Mouse (Mus musculus) retina, embryonic 14.5 days (tissue): Measurements from ENCODE around the gene Mnat1.
A peak's percentile ranks its signal among the peaks of the same experiment; 100 is the strongest.
"Not testable (repeated sequence)": the region's sequence is repeated elsewhere in the genome, so short reads cannot be mapped to it uniquely, and the experiment has no call there.

Experiments
- DNase-seq: peaks from one replicate; pipeline ENCODE4 v3.0.0-alpha.2; 2015; ENCODE audit warnings: low spot score

Gene Mnat1

DNA sequence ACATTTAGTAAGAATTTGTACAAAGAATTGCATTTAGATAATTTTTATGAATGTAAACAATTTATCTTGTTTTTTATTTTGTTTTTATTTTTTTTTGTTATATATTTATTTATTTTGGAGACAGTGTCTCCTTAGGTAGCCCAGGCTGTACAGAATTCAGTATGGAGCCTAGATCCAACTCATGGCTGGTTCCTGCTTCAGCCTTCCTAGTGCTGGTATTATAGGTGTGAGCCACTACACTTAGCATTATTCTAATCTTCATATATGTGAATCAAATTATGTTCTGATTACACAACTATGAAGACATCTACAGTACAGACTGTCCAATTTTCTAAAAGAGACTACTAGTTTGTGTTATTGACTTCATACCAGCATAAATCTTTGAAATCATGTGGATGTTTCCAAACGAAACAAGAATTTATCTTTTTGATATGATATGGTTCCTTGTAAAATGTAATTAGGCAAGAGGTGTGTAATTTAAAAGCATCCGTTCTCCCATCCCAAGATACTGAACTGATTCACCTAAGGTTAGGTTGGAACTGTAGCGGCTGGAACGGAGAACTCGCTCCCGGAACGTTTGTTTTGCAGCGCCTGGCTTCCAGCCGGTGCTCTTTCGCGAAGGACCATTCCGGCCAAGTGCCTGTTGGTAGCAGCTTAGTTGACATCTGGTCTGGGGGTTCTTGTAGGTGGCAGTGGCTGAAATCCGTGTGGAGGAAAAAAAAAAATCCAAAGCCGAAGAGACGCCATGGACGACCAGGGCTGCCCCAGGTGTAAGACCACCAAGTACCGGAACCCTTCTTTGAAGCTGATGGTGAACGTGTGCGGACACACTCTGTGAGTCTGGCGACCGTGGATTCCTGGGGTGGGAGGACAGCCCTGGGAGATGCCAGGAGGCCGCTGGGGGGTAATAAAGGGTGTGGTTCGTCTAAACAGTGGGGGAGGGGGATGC is at the start of gene Mnat1:
Mnat1 (plus strand) TSS at position 625 of the 949 bp plus-strand sequence.
- peak; percentile 94 for DNase-seq

DNA sequence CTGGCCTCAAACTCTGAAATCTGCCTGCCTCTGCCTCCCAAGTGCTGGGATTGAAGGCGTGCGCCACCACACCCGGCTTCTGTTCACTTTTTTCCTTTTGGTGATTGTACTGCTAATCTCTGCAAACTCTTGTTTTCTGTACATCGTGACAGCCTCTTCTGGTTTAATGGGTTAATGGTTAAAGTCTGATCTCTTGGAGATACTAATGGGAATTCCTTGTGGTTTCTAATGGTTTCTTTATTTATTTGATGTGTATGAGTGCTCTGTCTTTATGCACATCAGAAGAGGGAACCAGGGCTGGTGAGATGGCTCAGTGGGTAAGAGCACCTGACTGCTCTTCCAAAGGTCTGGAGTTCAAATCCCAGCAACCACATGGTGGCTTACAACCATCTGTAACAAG is 41.7 kb upstream of the Mnat1 start:
- not testable (repeated sequence) for DNase-seq

DNA sequence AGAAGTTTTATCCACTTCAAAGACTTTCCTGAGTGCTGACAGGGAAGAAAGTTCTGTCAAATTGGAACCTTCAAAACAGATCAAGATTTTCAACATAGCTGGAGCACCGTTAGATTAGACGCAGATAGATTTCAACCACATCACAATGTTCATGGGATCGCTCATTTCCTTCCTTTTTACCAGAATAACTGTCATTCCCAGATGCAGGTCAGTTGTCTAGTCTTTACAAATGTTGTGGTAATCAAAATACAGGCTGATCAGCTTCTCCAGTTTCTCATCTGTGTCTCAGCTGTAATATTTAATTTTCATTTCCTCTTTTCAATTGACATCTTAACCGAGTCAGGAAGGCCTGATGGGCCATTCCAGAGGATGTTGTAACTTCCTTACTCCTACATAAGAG is 39.7 kb upstream of the Mnat1 start:
- no peak for DNase-seq

DNA sequence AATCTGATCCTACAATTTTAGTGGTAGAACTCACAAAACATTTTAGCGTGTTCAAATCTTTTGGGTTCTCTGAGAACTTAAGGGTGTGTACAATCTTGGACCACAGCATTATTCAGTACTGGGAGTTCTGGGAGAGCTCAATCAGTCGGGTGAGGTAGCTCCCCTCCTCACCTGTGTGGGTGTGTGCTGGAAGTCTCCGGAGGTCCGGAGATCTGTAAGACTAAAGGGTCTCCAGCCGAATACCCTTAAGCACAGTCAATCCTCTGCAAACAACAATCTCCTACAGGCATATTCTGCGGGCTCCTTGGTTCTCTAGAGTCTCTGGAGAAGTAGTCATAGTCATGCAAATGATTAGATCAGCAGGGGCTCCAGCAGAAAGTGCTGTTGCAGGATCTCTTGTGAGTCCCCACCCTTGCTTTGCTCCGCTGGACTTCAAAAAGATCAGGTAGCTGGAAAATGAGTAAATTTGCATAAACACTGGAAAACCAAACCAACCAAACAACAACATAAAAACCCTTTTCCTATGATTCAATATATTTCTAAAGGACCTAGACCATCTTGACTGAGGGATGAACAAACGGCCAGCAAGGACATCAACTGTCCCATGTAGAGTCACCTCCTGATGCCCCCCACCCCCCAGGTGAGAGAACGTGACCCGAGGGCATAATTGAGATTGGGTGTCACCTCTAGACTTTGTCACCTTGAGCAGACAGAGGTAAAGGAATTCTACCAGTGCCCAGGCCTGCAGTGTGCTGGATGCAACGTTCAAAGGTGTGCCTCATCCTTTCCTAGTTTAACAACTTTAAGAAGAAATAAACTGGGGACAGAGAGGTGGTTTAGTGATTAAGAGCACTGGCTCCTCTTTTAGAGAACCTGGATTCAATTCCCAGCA is 37.5 kb upstream of the Mnat1 start:
- no peak for DNase-seq

DNA sequence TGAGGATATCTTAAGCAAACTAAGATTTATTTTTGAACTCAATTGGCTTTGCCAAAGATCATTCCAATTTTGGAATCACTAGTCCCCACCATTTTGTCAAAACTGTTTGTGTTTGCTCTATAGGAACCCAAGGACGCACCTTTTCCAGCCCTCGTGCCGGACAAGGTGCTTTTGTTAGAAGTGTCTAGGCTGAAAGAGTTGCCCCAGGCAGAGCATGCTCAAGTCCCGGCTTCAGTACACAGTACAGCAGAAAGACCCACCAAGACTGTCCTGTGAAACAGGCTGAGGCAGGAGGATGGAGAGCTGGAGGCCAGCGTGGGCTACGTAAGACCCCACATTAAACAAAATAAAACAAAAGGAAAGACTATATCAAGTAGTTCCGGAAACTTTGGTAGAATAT is 36.4 kb upstream of the Mnat1 start:
- no peak for DNase-seq

DNA sequence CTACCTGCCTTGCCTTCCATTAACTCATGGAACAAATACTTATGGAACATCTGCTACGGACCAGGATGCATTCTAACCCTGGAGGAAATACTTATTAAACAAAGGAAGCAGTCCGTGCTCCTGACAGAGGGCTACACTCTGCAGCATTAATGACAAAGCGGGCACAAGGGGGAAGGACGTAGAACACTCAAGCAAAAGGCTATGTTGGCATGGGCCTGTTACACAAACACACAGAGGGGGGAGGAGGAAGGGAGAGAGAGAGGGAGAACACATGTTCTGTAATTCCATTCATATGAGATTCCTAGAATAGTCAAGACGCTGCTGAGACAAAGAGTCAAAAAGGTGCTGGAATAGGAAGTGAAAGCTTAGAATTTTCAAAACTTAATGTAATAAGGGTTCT is 35.0 kb upstream of the Mnat1 start:
- no peak for DNase-seq

DNA sequence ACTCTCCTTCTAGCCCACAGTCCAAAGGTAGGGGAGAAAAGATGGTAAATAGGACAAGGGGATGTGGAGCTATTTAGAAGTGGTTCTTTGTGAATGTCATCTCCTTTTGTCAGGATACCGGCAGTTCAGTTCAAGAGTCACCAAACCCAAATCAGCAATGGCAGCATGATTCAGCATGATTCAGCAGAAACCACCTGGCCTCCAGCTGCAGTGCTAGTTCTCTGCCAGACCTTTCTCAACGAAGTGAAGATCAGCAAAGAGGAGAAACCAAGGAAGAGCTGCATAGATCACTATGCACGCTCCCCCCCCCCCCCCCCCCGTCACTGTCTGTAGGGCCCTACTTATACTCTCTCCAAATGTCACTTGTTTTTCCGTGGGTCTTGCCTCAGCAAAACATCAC is 34.6 kb upstream of the Mnat1 start:
- DNase-seq, result peak; percentile 10

DNA sequence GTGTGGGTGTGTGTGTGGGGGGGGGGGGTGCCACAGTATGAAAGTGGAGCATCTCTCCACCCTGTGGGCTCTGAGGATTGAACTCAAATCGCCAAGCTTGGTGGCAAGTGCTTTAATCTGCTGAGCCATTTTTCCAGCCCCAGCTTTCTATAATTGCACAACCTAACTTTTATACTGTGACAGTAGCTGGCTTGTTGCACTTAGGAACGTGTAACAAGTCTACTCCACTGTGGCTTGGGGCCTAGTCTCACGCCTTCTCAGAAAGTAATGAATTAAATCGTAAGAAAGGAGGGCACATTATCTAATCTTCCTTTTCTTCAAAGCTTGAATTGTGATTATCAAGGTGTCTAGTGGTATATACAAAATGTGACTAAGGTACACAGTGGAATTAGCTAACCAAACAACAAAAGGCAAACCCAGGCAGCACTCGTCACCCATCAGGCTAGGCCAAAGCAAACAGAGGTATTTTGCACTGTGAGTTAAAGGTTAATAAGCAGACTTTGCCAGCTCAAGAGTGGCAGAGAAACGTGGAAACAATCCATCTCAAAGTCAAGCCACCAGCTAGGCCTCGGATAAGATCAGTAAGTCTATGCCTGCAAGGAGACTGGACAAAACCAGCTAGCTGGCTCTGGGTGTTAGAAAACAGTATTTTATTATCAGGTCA is 32.7 kb upstream of the Mnat1 start:
- DNase-seq, result no peak

DNA sequence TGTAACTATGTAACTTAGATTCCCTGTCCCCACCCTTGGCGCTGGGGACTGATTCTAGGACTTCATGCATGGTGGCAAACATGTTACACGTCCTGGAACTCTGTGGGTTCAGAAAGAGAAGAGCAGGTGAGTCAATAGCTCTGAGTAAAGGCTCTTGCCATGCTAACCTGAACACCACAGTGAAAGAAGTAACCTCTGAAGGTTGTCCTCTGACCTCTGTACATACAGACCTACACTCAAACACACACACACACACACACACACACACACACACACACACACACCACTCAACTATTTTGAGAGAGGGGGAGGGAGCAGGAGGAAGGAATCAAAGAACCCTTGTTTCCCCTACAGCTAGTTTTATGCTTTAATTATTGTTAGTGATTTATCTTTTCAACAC is 29.3 kb upstream of the Mnat1 start:
- DNase-seq, result no peak

DNA sequence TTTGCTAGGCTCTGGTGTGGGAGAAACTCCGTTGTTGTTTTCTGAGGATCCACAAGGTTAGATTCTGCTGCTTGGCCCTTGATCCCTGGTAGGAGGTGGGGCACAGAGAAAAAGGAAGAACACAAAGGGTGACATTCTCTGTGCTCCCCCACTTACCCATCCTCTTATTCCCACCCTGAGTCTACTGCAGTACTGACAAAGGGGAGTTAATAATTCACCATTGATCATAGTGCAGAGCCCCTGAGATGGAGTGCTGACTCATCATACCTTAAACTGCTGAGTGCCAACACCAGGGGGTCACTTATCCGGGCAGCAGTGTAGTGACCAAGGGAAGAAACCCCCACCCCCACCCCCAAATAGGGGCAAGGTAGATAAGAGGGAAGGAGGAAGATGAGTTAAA is 28.9 kb upstream of the Mnat1 start:
- DNase-seq, result no peak

DNA sequence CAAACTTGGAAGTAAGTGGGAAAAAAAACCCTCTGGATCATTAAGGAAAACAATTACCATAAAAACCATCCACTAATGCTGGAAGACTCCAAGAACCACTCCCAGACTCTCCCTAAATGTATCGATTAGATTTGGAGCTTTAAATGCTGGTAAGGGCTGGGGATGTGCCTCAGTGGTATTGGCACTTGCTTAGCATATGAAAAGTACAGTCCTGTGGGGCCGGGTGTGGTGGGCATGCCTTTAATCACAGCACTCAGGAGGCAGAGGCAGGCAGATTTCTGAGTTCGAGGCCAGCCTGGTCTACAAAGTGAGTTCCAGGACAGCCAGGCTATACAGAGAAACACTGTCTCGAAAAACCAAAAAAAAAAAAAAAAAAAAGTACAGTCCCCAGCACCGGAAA is 27.3 kb upstream of the Mnat1 start:
- not testable (repeated sequence) for DNase-seq

DNA sequence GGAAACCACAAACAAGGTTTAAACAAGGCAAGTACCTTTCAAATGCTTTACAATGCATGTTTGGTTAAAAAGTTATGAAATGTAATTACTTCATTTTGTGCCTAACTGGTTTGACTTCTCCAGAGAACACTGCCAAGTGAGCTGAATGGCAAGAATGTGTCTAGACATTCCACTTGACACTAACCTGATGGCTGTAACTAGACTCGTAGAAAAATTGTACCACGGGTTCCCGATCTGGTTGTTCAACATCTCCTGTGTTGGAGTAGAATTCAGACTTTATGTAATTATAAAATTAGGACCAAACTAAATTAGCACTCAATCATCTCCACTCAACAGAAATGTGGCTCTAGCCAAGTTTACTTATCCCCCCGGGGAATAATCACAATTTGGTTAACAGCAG is 24.9 kb upstream of the Mnat1 start:
- DNase-seq, result no peak

DNA sequence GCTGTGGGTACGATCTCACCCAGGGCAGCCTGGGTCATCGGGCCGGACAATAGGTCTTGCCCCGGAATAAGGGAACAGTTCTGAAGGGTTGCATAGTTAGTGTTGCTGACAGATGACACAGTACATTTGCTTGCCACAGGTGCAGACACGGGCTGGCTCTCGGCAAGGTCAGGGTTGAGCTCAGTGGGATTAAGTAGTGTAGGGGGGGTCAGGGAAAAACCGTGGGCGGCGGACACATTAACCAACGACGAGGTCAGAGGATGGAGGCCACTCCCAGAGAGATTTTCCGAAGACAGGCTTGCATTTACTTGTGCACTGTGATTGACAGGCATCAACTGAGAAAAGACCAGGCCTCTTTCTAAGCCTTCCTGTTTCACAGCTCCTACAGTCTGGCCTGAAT is 19.8 kb upstream of the Mnat1 start:
- no peak for DNase-seq

DNA sequence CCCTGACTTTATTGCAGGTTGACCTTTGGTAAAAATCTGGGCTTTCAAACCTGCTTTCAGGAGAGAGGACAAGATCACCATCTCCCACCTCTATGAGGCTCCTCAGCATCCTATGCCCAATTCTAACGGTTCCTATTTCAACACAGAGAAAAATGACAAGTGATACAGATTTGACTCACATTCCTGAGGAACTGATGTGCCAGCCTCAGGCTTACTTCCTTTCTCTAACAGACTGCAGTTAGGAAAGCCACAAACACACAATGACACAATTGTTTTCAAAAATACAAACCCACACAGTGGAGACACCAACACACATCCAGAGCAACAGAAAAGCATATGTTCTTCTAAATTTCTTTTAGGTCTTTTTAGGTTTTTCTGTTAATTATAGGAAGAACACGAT is 15.7 kb upstream of the Mnat1 start:
- DNase-seq, result no peak

DNA sequence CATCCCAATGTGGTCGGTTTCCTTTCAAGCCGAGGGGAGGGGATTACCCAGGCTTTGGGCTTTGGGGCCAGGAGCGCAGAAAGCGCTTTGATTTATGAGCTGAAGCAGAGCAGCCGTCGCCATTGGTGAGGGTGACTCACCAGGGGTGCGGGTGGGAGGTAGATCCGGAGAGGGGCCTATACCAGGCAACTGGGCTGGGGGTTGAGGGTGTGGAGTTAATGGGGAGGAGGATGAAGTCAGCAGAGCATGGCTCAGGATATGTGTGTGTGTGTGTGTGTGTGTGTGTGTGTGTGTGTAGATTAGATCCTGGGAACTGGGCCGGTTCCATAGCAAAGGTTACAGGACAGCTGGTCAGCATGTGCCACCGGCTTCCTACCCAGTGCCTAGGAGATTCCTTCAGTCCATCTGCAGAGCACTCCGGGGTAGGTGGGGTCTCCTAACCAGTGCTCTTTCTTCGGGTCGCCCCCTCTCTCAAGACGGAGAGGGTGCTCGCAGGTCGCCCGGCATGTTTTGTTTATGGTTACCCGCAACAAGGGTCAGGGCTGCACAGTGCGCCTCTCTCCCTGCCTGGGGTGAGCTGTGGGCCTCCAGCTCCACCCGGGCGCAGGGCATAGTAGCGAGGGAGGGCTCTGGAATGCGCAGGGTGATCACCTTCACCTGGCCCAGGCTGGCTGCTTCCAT is 12.9 kb upstream of the Mnat1 start:
- DNase-seq, result peak; percentile 33

DNA sequence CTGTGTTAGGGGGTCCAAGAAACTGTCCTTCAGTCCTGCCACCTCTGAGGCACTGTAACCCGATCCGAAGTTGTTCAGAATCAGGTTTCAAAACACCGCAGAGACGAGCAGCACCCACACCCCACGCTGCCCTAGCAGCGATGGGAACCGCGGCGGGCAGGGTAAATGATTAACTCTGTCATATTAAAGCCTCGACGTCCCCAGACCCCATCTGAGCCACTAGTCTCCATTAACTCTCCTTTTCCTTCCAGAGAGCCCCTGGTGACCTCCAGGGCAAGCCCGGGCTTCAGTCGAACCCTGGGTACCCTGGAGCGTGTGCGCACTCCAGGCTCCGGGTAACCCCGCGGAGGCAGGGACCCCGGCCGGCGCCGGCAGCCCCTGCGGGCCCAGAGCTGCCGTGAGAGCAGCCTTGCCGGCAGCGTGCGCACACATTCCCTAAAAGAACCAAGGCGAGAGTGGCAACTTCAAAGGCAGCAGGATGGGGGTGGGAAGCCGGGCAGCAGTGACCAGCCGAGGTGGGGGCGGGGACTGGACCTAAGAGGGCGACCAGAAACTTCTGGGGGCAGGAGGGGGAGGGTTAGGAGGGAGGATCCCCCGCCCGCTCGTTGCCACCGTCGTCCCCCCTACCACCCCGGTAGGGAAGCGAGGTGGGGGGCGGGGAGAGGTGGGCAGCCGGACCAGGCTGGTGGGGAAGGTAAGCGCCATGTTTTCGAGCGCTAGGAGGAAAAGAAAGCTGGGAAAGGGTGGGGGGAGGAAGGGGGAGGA is 11.8 kb upstream of the Mnat1 start:
- peak; percentile 51 for DNase-seq

DNA sequence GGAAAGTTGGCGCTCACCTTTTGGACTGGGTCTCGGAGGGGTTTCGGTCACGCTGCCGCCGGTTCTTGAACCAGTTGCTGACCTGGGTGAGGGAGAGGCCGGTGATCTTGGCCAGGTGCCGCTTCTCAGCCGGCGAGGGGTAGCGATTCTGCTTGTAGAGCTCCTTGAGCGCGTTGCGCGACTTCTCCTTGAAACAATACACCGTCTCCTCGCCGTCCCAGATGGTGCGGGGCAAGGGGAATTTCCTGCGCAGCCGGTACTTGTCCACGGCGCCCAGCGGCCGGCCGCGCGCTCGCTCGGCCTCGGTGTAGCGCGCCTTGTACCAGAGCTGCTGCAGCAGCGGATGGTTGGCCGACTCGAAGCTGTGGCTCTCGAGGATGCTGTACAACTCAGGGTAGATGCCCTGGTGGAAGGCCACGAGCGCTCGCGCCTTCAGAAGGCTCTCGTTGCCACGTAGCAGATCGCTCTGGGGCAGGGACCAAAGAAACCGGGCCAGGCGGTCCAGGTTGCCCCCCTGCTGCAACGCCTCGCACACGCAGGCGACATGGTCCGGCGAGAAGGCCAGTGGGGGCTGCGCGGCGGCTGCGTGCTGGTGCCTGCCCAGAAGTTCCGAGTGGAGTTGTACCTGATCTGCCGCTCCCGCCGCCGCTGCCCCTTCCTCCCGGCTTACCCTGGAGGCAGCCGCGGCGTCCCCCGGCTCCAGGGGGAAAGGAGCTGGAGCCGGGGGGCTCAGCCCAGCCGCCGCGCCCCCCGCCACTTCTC is 11.0 kb upstream of the Mnat1 start:
- DNase-seq, result peak; percentile 63

DNA sequence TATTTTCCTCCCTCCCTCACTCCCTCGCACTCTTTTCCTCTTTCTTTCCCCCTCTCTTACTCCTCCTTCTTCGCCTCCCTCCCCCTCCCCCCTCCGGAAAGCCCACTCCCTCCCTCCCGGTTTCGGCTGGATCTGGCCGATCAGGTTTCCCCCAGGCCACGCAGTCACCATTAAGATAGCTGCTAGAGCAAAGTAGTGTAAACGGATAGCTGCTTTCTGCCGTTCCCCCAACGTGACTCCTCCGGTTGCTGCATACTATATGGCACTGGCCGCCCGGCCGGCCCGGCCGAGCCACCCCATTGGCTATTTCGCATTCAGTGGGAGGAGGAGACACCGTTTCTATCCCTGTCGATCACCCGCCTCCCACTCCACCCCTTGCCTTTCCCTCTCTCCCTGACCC is 10.3 kb upstream of the Mnat1 start, which contains the start of gene Six4:
Six4 (minus strand) TSS at position 261 of the 400 bp plus-strand sequence.
- DNase-seq, result peak; percentile 82

DNA sequence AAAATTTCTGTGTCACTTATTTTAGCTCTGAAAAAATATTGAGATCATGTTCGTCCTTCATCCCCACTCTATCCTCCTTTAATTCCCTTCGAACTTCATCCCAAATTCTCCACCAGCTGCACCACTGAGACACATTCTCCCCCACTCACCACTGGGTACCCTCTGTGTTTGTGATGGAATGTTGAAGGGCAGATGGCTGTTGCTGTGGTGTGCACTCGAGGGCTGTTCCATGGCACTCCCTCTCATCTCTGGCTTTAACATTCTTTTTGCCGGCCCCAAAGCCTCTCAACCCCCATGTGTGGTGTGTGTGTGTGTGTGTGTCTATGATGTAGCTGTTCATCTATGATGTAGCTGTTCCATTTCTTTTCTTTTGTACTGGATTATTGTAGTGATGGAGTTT is 1.7 kb downstream of the Mnat1 start:
- DNase-seq, result no peak

DNA sequence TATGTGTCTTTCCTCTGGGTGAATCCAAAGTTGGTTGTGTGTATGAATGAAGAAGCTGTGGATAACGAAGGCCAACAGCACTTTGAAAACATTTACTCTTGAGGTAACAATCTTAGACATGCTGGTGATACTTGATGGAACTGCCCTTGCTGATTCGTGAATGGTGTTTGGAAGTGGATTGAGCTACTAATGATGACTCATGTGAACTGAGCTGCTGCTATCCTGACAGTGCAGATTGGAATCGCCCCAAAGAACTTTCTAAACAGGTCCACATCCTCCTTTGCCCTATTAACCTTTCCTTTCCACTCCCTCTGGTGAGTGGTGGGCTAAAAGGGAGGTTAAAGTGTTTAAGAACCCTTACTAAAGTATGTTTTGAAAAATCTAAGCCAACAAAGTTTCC is 17.2 kb downstream of the Mnat1 start:
- DNase-seq, result no peak
